Mouse (Mus musculus) hindbrain, embryonic 14.5 days (tissue): ENCODE measurements around the gene Ptcra. TPM values are rescaled to one million over a fixed set of nuclear protein-coding genes. Genes with fewer than 3 reads are reported as not detected.
A peak's percentile ranks its signal among the peaks of the same experiment; 100 is the strongest.

ENCODE experiments used
- ATAC-seq: fragments of 200-750 bp; cut with Nextera tagmentation; 2 replicates; pipeline ENCODE4 v1.8.0; 2017; ENCODE audit warnings: moderate number of reproducible peaks, mild to moderate bottlenecking, moderate TSS enrichment, moderate library complexity; ENCODE audit not compliant: low FRiP score
- DNase-seq: peaks from one replicate; pipeline ENCODE4 v3.0.0-alpha.2; 2015; ENCODE audit warnings: low spot score
- H3K27ac ChIP-seq: fragments of 300-500 bp; sonication (generic); 2 replicates; pipeline ENCODE4 v1.5.1; 2014; ENCODE audit warnings: mild to moderate bottlenecking, moderate library complexity
- H3K27me3 ChIP-seq: fragments of 300-500 bp; sonication (generic); 2 replicates; pipeline ENCODE4 v1.6.1; 2014; ENCODE audit warnings: mild to moderate bottlenecking, low read length, mixed read lengths; ENCODE audit not compliant: control insufficient read depth, insufficient read depth
- H3K36me3 ChIP-seq: fragments of 300-500 bp; sonication (generic); replicated peaks from 2 replicates; pipeline ENCODE4 v1.6.1; 2014; ENCODE audit not compliant: control insufficient read depth, insufficient read depth
- H3K4me1 ChIP-seq: fragments of 300-500 bp; sonication (generic); replicated peaks from 2 replicates; pipeline ENCODE4 v1.6.1; 2014; ENCODE audit warnings: antibody characterized with exemption, low read length, mixed read lengths; ENCODE audit not compliant: control insufficient read depth, insufficient read depth
- H3K4me2 ChIP-seq: fragments of 300-500 bp; sonication (generic); replicated peaks from 2 replicates; pipeline ENCODE4 v1.6.1; 2014; ENCODE audit warnings: mild to moderate bottlenecking, moderate library complexity
- H3K4me3 ChIP-seq: fragments of 300-500 bp; sonication (generic); replicated peaks from 2 replicates; pipeline ENCODE4 v1.5.1; 2014; ENCODE audit warnings: mild to moderate bottlenecking, low read length
- H3K9ac ChIP-seq: fragments of 300-500 bp; sonication (generic); 2 replicates; pipeline ENCODE4 v1.6.1; 2014
- H3K9me3 ChIP-seq: fragments of 300-500 bp; sonication (generic); 2 replicates; pipeline ENCODE4 v1.6.1; 2016; ENCODE audit warnings: low read length; ENCODE audit not compliant: control insufficient read depth
- WGBS: fragments of 180-500 bp; shearing (Covaris S2); extraction: QIAGEN DNeasy Blood & Tissue Kit; methylation state at CpG from one replicate; pipeline ENCODE4 v1.1.7; 2014; 5-methylcytosine and 5-hydroxymethylcytosine counted together
- polyA plus RNA-seq: library from polyadenylated mRNA; unstranded; fragments of >200 nt; fragmentation: Nextera tagmentation; extraction: Ambion mirVana; gene quantifications from 2 replicates; pipeline ENCODE4 v1.2.1, GENCODE M21; 2014

The Ptcra gene
- polyA plus RNA-seq, 1 experiment from 2014 or later: 0.35 TPM

GRCm38 (mm10) chr17:46721077-46721476 is 42.4 kb downstream of the Ptcra start:
- Histone ChIP-seq H3K27me3 (no peaks in the 10 kb centered on the region), H3K4me1 (no peaks in the 10 kb centered on the region), H3K27ac (no peak overlapping the region), H3K4me2 (no peak overlapping the region), H3K36me3 (peaks cover 50% of the 10 kb centered on the region), H3K9ac (no peak overlapping the region), H3K9me3 (no peaks in the 10 kb centered on the region), H3K4me3 (no peak overlapping the region)
- 88% methylated on average over 7 of the region's 7 CpGs for WGBS
- DNase-seq: no peak
- no peak for ATAC-seq

DNA sequence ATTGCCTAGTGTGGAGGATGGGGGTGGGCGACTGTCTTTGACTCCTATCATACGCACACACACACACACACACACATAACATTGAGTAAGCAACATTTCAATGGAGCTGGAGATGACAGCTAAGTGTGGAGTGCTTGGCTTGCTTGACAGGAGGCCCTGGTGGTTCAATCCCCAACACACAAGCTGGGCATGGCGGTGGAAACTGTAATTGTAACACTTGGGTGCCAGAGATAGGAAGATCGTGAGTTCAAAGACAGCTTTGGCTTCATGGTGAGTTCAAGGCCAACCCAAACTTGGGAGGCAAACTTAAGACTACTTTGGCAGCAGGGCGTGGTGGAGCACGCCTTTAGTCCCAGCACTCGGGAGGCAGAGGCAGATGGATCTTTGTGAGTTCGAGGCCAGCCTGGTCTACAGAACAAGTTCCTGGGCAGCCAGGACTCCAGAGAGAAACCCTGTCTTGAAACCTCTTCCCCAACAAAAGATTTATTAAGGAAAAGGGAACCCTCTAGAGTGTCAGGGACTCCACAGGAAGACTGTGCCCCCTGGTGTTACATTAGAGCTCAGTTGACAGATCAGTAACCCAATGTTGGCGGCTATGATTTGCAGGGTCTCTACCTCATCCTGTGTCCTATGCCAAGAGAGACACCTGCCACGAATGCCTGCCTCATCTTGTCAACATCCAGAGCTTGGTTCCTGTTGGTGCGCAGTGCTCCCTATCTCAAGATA is 48.6 kb downstream of the Ptcra start:
- WGBS: 95% methylated on average over 11 of the region's 11 CpGs
- Histone ChIP-seq H3K4me2 (no peak overlapping the region), H3K36me3 (peaks cover 36% of the 10 kb centered on the region), H3K4me3 (no peak overlapping the region), H3K9ac (no peak overlapping the region), H3K27ac (no peak overlapping the region), H3K9me3 (no peaks in the 10 kb centered on the region), H3K4me1 (peaks cover 13% of the 10 kb centered on the region), H3K27me3 (no peaks in the 10 kb centered on the region)
- ATAC-seq: no peak
- no peak for DNase-seq

DNA sequence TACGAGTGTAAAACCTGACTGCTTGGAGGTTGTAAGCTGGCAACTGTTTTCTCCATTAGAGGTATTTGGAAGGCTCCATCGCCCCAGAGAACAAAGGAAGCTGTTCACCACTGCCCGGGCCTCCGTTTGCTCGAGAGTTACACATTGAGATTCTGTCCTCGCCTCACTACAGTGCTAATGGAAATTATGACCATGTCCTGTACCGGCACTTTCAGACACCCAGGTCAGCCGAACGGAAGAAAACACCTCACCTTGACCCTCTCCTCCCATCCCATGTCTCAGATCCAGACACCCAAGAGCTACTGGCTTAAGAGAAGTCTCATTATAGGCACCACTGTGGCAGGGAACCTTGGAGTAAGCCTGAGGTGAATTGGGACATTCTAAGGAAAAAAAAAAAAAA is 49.7 kb downstream of the Ptcra start:
- 89% methylated on average over 9 of the region's 9 CpGs for WGBS

GRCm38 (mm10) chr17:46712442-46712841 is 51.1 kb downstream of the Ptcra start:
- Histone ChIP-seq H3K27me3 (no peaks in the 10 kb centered on the region), H3K27ac (no peak overlapping the region), H3K4me1 (peaks cover 13% of the 10 kb centered on the region), H3K36me3 (peaks cover 36% of the 10 kb centered on the region), H3K9me3 (no peaks in the 10 kb centered on the region), H3K4me3 (peak overlapping the region; percentile 97), H3K9ac (peak overlapping the region; percentile 88), H3K4me2 (peak overlapping the region; percentile 99)
- DNase-seq: no peak
- 81% methylated on average over 7 of the region's 7 CpGs for whole genome bisulfite sequencing
- ATAC-seq: no peak

More for the DNA sequence above, 49.7 kb downstream of the Ptcra start:
- H3K4me2 ChIP-seq: no peak overlapping the region
- H3K27me3 ChIP-seq: no peaks in the 10 kb centered on the region
- DNase-seq: no peak
- no peak overlapping the region for H3K4me3 ChIP-seq
- H3K4me1 ChIP-seq: peaks cover 13% of the 10 kb centered on the region
- no peaks in the 10 kb centered on the region for H3K9me3 ChIP-seq
- H3K9ac ChIP-seq: no peak overlapping the region
- H3K36me3 ChIP-seq: peaks cover 36% of the 10 kb centered on the region
- H3K27ac ChIP-seq: no peak overlapping the region
- no peak for ATAC-seq

DNA sequence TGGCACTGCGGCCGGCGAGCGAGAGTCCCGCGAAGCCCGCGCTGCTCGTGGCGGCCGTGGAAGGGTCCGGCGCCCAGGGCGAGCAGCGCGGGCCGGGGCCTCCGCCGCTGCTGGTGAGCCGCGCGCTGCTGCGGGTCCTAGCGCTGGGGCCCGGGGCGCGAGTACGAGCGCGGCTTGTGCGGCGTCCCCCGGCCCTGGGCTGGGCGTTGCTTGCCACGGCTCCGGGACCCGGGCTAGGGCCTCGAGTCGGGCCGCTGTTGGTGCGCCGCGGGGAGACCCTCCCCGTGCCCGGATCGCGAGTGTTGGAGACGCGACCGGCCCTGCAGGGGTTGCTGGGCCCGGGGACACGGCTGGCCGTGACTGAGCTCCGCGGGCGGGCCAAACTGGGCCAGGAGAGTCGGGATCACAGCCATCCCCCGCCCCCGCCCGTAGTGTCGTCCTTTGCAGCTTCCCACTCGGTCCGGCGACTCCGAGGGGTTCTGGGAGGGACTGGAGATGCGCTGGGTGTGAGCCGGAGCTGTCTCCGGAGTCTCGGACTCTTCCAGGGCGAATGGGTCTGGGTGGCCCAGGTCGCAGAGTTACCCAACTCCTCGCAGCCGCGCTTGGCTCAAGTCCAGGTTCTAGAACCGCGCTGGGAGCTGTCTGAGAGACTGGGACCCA is 51.8 kb downstream of the Ptcra start:
- H3K4me2 ChIP-seq: peak overlapping the region; percentile 99
- H3K27ac ChIP-seq: peak overlapping the region; percentile 83; the same call in 1 of the 2 replicates
- peak overlapping the region; percentile 88 for H3K9ac ChIP-seq
- 2% methylated on average over 71 of the region's 76 CpGs for WGBS
- peak overlapping the region; percentile 97 for H3K4me3 ChIP-seq
- DNase-seq (no peak), ATAC-seq (peak; percentile 46)
- no peaks in the 10 kb centered on the region for H3K9me3 ChIP-seq
- H3K4me1 ChIP-seq: peaks cover 13% of the 10 kb centered on the region
- H3K36me3 ChIP-seq: peaks cover 30% of the 10 kb centered on the region
- H3K27me3 ChIP-seq: no peaks in the 10 kb centered on the region

- Histone ChIP-seq H3K27me3 (no peaks in the 10 kb centered on the region), H3K9ac (peak within 1 kb of the TSS; percentile 88), H3K9me3 (no peaks in the 10 kb centered on the region), H3K4me3 (peak within 1 kb of the TSS; percentile 97), H3K27ac (peak within 1 kb of the TSS; percentile 83), H3K36me3 (peaks cover 23% of the 10 kb centered on the region), H3K4me1 (peaks cover 13% of the 10 kb centered on the region), H3K4me2 (peak within 1 kb of the TSS; percentile 99)
- WGBS: 9% methylated on average over 36 of the region's 36 CpGs
- DNase-seq: peak; percentile 94
- peak; percentile 93 for ATAC-seq
Observed at GRCm38 (mm10) chr17:46710959-46711597, 52.4 kb downstream of the Ptcra start, which contains the start of gene Pex6. Gene Pex6, plus strand, starts transcription at chr17:46711463.

GRCm38 (mm10) chr17:46706375-46707089 is 57.0 kb downstream of the Ptcra start:
- H3K4me2 ChIP-seq: peak overlapping the region; percentile 88; the same call in 1 of the 2 replicates
- no peaks in the 10 kb centered on the region for H3K36me3 ChIP-seq
- H3K27ac ChIP-seq: no peak overlapping the region
- H3K9ac ChIP-seq: no peak overlapping the region
- WGBS: 94% methylated on average over 14 of the region's 14 CpGs
- ATAC-seq (no peak), DNase-seq (no peak)
- H3K4me1 ChIP-seq: peaks cover 34% of the 10 kb centered on the region
- H3K4me3 ChIP-seq: 0 out of 2 replicates have a peak overlapping the region, but pooled peaks have one; percentile 88
- H3K27me3 ChIP-seq: no peaks in the 10 kb centered on the region
- no peaks in the 10 kb centered on the region for H3K9me3 ChIP-seq
